Mouse (Mus musculus) gastrocnemius, adult 8-10 months (tissue): ENCODE data around the gene Ppp1r1b. TPM values are rescaled to one million over a fixed set of nuclear protein-coding genes. Genes with fewer than 3 reads are reported as not detected.

Experiments used
- DNase-seq, 2 experiments: peaks; one replicate each; pipeline ENCODE4 v3.0.0; 2022; ENCODE audit warnings: low spot score in 2 of 2
- total RNA-seq, 4 experiments: library from RNA; stranded (reverse); gene quantifications; 2 replicates each; pipeline ENCODE4 v1.2.4; 2022

The Ppp1r1b gene
- total RNA-seq, 4 experiments from 2014 or later, result 0.27 to 0.90 (median 0.44) TPM; not detected in 1

GRCm38 (mm10) chr11:98346168-98346567, 2.0 kb upstream of the Ppp1r1b start:
- DNase-seq, result no peak

- DNase-seq, result no peak
These were observed 670 bp upstream of the Ppp1r1b start for GRCm38 (mm10) chr11:98347385-98348082.

- DNase-seq, result no peak
These were observed 1.1 kb downstream of the Ppp1r1b start for GRCm38 (mm10) chr11:98349308-98349707.

GRCm38 (mm10) chr11:98352272-98352990, 4.2 kb downstream of the Ppp1r1b start:
- no peak for DNase-seq

- DNase-seq, result no peak
These were observed 5.5 kb downstream of the Ppp1r1b start for GRCm38 (mm10) chr11:98353651-98354211.

- no peak for DNase-seq
These were observed 6.2 kb downstream of the Ppp1r1b start for GRCm38 (mm10) chr11:98354445-98354844.

- DNase-seq, result no peak
These were observed 7.6 kb downstream of the Ppp1r1b start for GRCm38 (mm10) chr11:98355732-98356299.

GRCm38 (mm10) chr11:98356625-98357394, 8.6 kb downstream of the Ppp1r1b start:
- no peak for DNase-seq

GRCm38 (mm10) chr11:98357396-98358160, 9.4 kb downstream of the Ppp1r1b start:
- DNase-seq, result no peak

- peak; percentile 81 to 84 for DNase-seq
These were observed 10.2 kb downstream of the Ppp1r1b start, which contains the start of gene Stard3 for GRCm38 (mm10) chr11:98358161-98359083. Gene Stard3 (plus strand): TSS chr11:98358368.

GRCm38 (mm10) chr11:98360866-98361521, 12.8 kb downstream of the Ppp1r1b start:
- no peak for DNase-seq

- DNase-seq, result no peak
These were observed 15.6 kb downstream of the Ppp1r1b start for GRCm38 (mm10) chr11:98363817-98364216.

GRCm38 (mm10) chr11:98364410-98364809, 16.2 kb downstream of the Ppp1r1b start:
- no peak for DNase-seq

GRCm38 (mm10) chr11:98366290-98366689, 18.1 kb downstream of the Ppp1r1b start:
- no peak for DNase-seq

GRCm38 (mm10) chr11:98367171-98367862, 19.1 kb downstream of the Ppp1r1b start:
- no peak for DNase-seq

- DNase-seq, result no peak
These were observed 19.6 kb downstream of the Ppp1r1b start for GRCm38 (mm10) chr11:98367863-98368186.

- DNase-seq, result no peak
These were observed 21.1 kb downstream of the Ppp1r1b start for GRCm38 (mm10) chr11:98369337-98369736.

GRCm38 (mm10) chr11:98370588-98370987, 22.4 kb downstream of the Ppp1r1b start:
- no peak for DNase-seq
